Mouse (Mus musculus) CH12.LX (cell line): Measurements from ENCODE around the gene Coq10a. TPM values are rescaled to one million over a fixed set of nuclear protein-coding genes. Genes with fewer than 3 reads are reported as not detected.

Source experiments
- DNase-seq: peaks from one replicate; pipeline ENCODE4 v3.0.0-alpha.2; 2013; ENCODE audit errors: extremely low read depth
- H3K27ac ChIP-seq: 2 replicates; pipeline ENCODE4 v1.5.1; 2012; ENCODE audit warnings: low read depth, mild to moderate bottlenecking, control low read depth, moderate library complexity; ENCODE audit not compliant: insufficient read depth
- H3K27me3 ChIP-seq: replicated peaks from 2 replicates; pipeline ENCODE3; 2012; ENCODE audit warnings: inconsistent platforms
- H3K36me3 ChIP-seq, 2 experiments: replicated peaks in 1 of 2; 2 replicates each; pipeline versions ENCODE3 to v1.6.1; 2012; ENCODE audit warnings: inconsistent platforms in 1 of 2, low read length in 1 of 2, mild to moderate bottlenecking in 1 of 2, mixed read lengths in 1 of 2, moderate library complexity in 1 of 2; ENCODE audit not compliant: control insufficient read depth in 1 of 2, insufficient read depth in 1 of 2
- H3K4me1 ChIP-seq, 2 experiments: 2 replicates each; pipeline ENCODE4 v1.6.1; 2012; ENCODE audit warnings: inconsistent platforms in 1 of 2, moderate library complexity in 1 of 2; ENCODE audit not compliant: insufficient read depth in 2 of 2, control insufficient read depth in 1 of 2
- H3K4me2 ChIP-seq: 2 replicates; pipeline ENCODE4 v1.6.1; 2012; ENCODE audit warnings: low read depth, mild to moderate bottlenecking, control low read depth; ENCODE audit not compliant: poor library complexity, insufficient read depth, severe bottlenecking
- H3K4me3 ChIP-seq, 3 experiments: fragments of 150-350 bp in 1 of 3; sonication (generic) in 1 of 3; replicated peaks in 1 of 3; 2 replicates each; pipeline versions ENCODE3 to v1.5.1; 2011 to 2012; ENCODE audit warnings: low read depth in 2 of 3, low read length in 2 of 3, mild to moderate bottlenecking in 2 of 3, moderate library complexity in 2 of 3, control low read depth in 1 of 3, improper control_type of control experiment in 1 of 3, inconsistent platforms in 1 of 3, mixed read lengths in 1 of 3; ENCODE audit not compliant: poor library complexity in 1 of 3
- H3K79me2 ChIP-seq: replicated peaks from 2 replicates; pipeline ENCODE4 v1.6.1; 2012; ENCODE audit warnings: mild to moderate bottlenecking, moderate library complexity; ENCODE audit not compliant: control insufficient read depth, poor library complexity, insufficient read depth, severe bottlenecking; ENCODE audit errors: extremely low read depth
- H3K9ac ChIP-seq: 2 replicates; pipeline ENCODE4 v1.6.1; 2012; ENCODE audit warnings: low read depth, mild to moderate bottlenecking, control low read depth, moderate library complexity; ENCODE audit not compliant: insufficient read depth
- H3K9me3 ChIP-seq: replicated peaks from 2 replicates; pipeline ENCODE3; 2012; ENCODE audit warnings: low read length, inconsistent platforms, mixed read lengths
- EP300 ChIP-seq: IDR thresholded peaks from 2 replicates; pipeline ENCODE4 v1.6.1; 2011; ENCODE audit warnings: low read length, improper control_type of control experiment
- IRF4 ChIP-seq: IDR thresholded peaks from 2 replicates; pipeline ENCODE4 v1.6.1; 2014; ENCODE audit warnings: low read depth, mild to moderate bottlenecking, inconsistent platforms, low read length, improper control_type of control experiment
- JUN ChIP-seq: IDR thresholded peaks from 2 replicates; pipeline ENCODE4 v1.6.1; 2011; ENCODE audit warnings: low read depth, mild to moderate bottlenecking, low read length, improper control_type of control experiment, moderate library complexity; ENCODE audit not compliant: insufficient read depth
- MAX ChIP-seq: IDR thresholded peaks from 2 replicates; pipeline ENCODE4 v1.6.1; 2011; ENCODE audit warnings: low read length, improper control_type of control experiment
- MAZ ChIP-seq: IDR thresholded peaks from 2 replicates; pipeline ENCODE4 v1.6.1; 2012; ENCODE audit warnings: low read depth, mild to moderate bottlenecking, inconsistent platforms, low read length, improper control_type of control experiment, moderate library complexity
- MYC ChIP-seq: IDR thresholded peaks from 2 replicates; pipeline ENCODE4 v1.6.1; 2011; ENCODE audit warnings: low read depth, mild to moderate bottlenecking, improper control_type of control experiment, low read length
- NRF1 ChIP-seq: IDR thresholded peaks from 2 replicates; pipeline ENCODE4 v1.6.1; 2014; ENCODE audit warnings: low read depth, mild to moderate bottlenecking, inconsistent platforms, low read length, improper control_type of control experiment, moderate library complexity
- RAD21 ChIP-seq: IDR thresholded peaks from 2 replicates; pipeline ENCODE4 v1.6.1; 2011; ENCODE audit warnings: low read depth, mild to moderate bottlenecking, low read length, improper control_type of control experiment, moderate library complexity
- RCOR1 ChIP-seq: conservative IDR thresholded peaks from 2 replicates; pipeline ENCODE4 v1.6.1; 2012; ENCODE audit warnings: low read depth, mild to moderate bottlenecking, inconsistent platforms, low read length, improper control_type of control experiment
- SIN3A ChIP-seq: IDR thresholded peaks from 2 replicates; pipeline ENCODE4 v1.6.1; 2012; ENCODE audit warnings: low read length, improper control_type of control experiment, inconsistent platforms
- TBP ChIP-seq: conservative IDR thresholded peaks from 2 replicates; pipeline ENCODE4 v1.6.1; 2011; ENCODE audit warnings: low read depth, low read length, improper control_type of control experiment
- TCF12 ChIP-seq: IDR thresholded peaks from 2 replicates; pipeline ENCODE4 v1.6.1; 2014; ENCODE audit warnings: low read depth, mild to moderate bottlenecking, inconsistent platforms, low read length, improper control_type of control experiment
- ZKSCAN1 ChIP-seq: IDR thresholded peaks from 2 replicates; pipeline ENCODE4 v1.6.1; 2012; ENCODE audit warnings: low read depth, inconsistent platforms, low read length, improper control_type of control experiment, borderline replicate concordance
- dilution Hi-C: fragments of 300-500 bp; cut with MboI; formaldehyde crosslinking; loops from 2 replicates; pipeline ENCODE4 v1.14.3; 2020; ENCODE audit warnings: low sequenced_read_pairs; ENCODE audit not compliant: extremely low pct_unique_long_range_greater_than_20kb, extremely low pct_ligation_motif_present
- in situ Hi-C: fragments of 300-500 bp; cut with MboI; formaldehyde crosslinking; loops from 3 replicates; pipeline ENCODE4 v1.14.3; 2019; ENCODE audit warnings: low sequenced_read_pairs, low pct_ligation_motif_present, low pct_unique_long_range_greater_than_20kb, mixed read lengths
- polyA plus RNA-seq: library from polyadenylated mRNA; unstranded; fragments of >175 nt; gene quantifications from 2 replicates; pipeline ENCODE4 v1.2.1, GENCODE M21; 2012; ENCODE audit warnings: low read depth; ENCODE audit not compliant: insufficient read length
- total RNA-seq, 2 experiments: library from RNA; depleted of rRNA; stranded (reverse); fragments of 300-350 nt in 1 of 2; fragments of >200 nt in 1 of 2; gene quantifications; 2 replicates each; pipeline ENCODE4 v1.2.3; 2012 to 2014

Coq10a gene
- total and polyA plus RNA-seq, 3 experiments = 7.7 to 12.1 (median 11.1) TPM

GRCm38 (mm10) chr10:128315578-128315977, 53.2 kb downstream of the Coq10a start:
- Histone ChIP-seq H3K79me2 (no peaks in the 10 kb centered on the region), H3K9ac (no peak overlapping the region), H3K27me3 (no peaks in the 10 kb centered on the region), H3K4me1 (peaks cover 0 to 6% of the 10 kb centered on the region in 2 experiments; a peak in 1 of 4 replicates), H3K4me3 (no peak overlapping the region), H3K4me2 (no peak overlapping the region), H3K27ac (no peak overlapping the region), H3K9me3 (no peaks in the 10 kb centered on the region), H3K36me3 (peaks cover 70 to 87% of the 10 kb centered on the region in 2 experiments)
- in situ Hi-C loops (no loop called here), dilution Hi-C loops (no loop called here)
- DNase-seq = no peak
- TF ChIP-seq SIN3A (no peak), TBP (no peak), MYC (no peak), IRF4 (no peak), MAZ (no peak), RAD21 (no peak), ZKSCAN1 (no peak), JUN (no peak), NRF1 (no peak), EP300 (no peak), MAX (no peak), TCF12 (no peak), RCOR1 (no peak)

Other genes with a start within 250 kb of the Coq10a start
Only the 20 nearest of the 24 such genes appear.
- gene Gls2, start 174.5 kb downstream of the Coq10a start, total RNA-seq (2012; rRNA removed) = 1.8 and 2.2 TPM in 2 replicates
- gene Gls2, start 174.5 kb downstream of the Coq10a start, total RNA-seq (2014; rRNA removed) = 1.9 and 2.0 TPM in 2 replicates
- 0.86 and 1.8 TPM in 2 replicates for gene Gls2, start 174.5 kb downstream of the Coq10a start, polyA plus RNA-seq
- gene Spryd4, start 157.2 kb downstream of the Coq10a start, total RNA-seq (2012; rRNA removed) = 24.2 and 32.4 TPM in 2 replicates
- gene Spryd4, start 157.2 kb downstream of the Coq10a start, total RNA-seq (2014; rRNA removed) = 48.8 and 50.2 TPM in 2 replicates
- 38.6 and 39.2 TPM in 2 replicates for gene Spryd4, start 157.2 kb downstream of the Coq10a start, polyA plus RNA-seq
- not detected in 2 replicates for gene Mip, start 143.2 kb downstream of the Coq10a start, total RNA-seq (2012; rRNA removed)
- gene Mip, start 143.2 kb downstream of the Coq10a start, total RNA-seq (2014; rRNA removed) = not detected in 2 replicates
- gene Mip, start 143.2 kb downstream of the Coq10a start, polyA plus RNA-seq = not detected in 2 replicates
- gene Timeless, start 136.9 kb downstream of the Coq10a start, total RNA-seq (2012; rRNA removed) = 47.2 and 51.5 TPM in 2 replicates
- 31.7 and 38.6 TPM in 2 replicates for gene Timeless, start 136.9 kb downstream of the Coq10a start, total RNA-seq (2014; rRNA removed)
- 65.9 and 80.3 TPM in 2 replicates for gene Timeless, start 136.9 kb downstream of the Coq10a start, polyA plus RNA-seq
- 0.30 and 0.80 TPM in 2 replicates for gene Apon, start 114.9 kb downstream of the Coq10a start, total RNA-seq (2012; rRNA removed)
- gene Apon, start 114.9 kb downstream of the Coq10a start, total RNA-seq (2014; rRNA removed) = 0.62 and 1.2 TPM in 2 replicates
- gene Apon, start 114.9 kb downstream of the Coq10a start, polyA plus RNA-seq = 0.80 and 1.7 TPM in 2 replicates
- gene Apof, start 100.3 kb downstream of the Coq10a start, total RNA-seq (2012; rRNA removed) = 1.0 and 1.3 TPM in 2 replicates
- gene Apof, start 100.3 kb downstream of the Coq10a start, total RNA-seq (2014; rRNA removed) = 0.63 and 0.66 TPM in 2 replicates
- 0.99 and 1.1 TPM in 2 replicates for gene Apof, start 100.3 kb downstream of the Coq10a start, polyA plus RNA-seq
- 12.5 and 14.6 TPM in 2 replicates for gene Stat2, start 98.4 kb downstream of the Coq10a start, total RNA-seq (2012; rRNA removed)
- gene Stat2, start 98.4 kb downstream of the Coq10a start, total RNA-seq (2014; rRNA removed) = 2.7 and 3.3 TPM in 2 replicates
- 11.6 and 12.5 TPM in 2 replicates for gene Stat2, start 98.4 kb downstream of the Coq10a start, polyA plus RNA-seq
- 1.2 and 3.6 TPM in 2 replicates for gene Il23a, start 70.2 kb downstream of the Coq10a start, total RNA-seq (2012; rRNA removed)
- gene Il23a, start 70.2 kb downstream of the Coq10a start, total RNA-seq (2014; rRNA removed) = 0.32 and 0.41 TPM in 2 replicates
- gene Il23a, start 70.2 kb downstream of the Coq10a start, polyA plus RNA-seq = 0.30 and 0.49 TPM in 2 replicates
- 8.1 and 11.0 TPM in 2 replicates for gene Pan2, start 65.7 kb downstream of the Coq10a start, total RNA-seq (2012; rRNA removed)
- 9.4 and 10.6 TPM in 2 replicates for gene Pan2, start 65.7 kb downstream of the Coq10a start, total RNA-seq (2014; rRNA removed)
- 16.1 and 18.5 TPM in 2 replicates for gene Pan2, start 65.7 kb downstream of the Coq10a start, polyA plus RNA-seq
- 91.0 and 111 TPM in 2 replicates for gene Cnpy2, start 46.5 kb downstream of the Coq10a start, total RNA-seq (2012; rRNA removed)
- gene Cnpy2, start 46.5 kb downstream of the Coq10a start, total RNA-seq (2014; rRNA removed) = 64.9 and 72.0 TPM in 2 replicates
- 98.9 and 107 TPM in 2 replicates for gene Cnpy2, start 46.5 kb downstream of the Coq10a start, polyA plus RNA-seq
- gene Cs, start 31.3 kb downstream of the Coq10a start, total RNA-seq (2012; rRNA removed) = 145 and 149 TPM in 2 replicates
- gene Cs, start 31.3 kb downstream of the Coq10a start, total RNA-seq (2014; rRNA removed) = 131 and 137 TPM in 2 replicates
- 214 and 240 TPM in 2 replicates for gene Cs, start 31.3 kb downstream of the Coq10a start, polyA plus RNA-seq
- gene Ankrd52, start 8.1 kb upstream of the Coq10a start, total RNA-seq (2012; rRNA removed) = 15.3 and 15.8 TPM in 2 replicates
- 3.5 and 4.3 TPM in 2 replicates for gene Ankrd52, start 8.1 kb upstream of the Coq10a start, total RNA-seq (2014; rRNA removed)
- 45.9 and 51.0 TPM in 2 replicates for gene Ankrd52, start 8.1 kb upstream of the Coq10a start, polyA plus RNA-seq
- 0.21 TPM in 1 of 2 replicates, not detected in the other for gene Slc39a5, start 32.2 kb upstream of the Coq10a start, total RNA-seq (2012; rRNA removed)
- not detected in 2 replicates for gene Slc39a5, start 32.2 kb upstream of the Coq10a start, total RNA-seq (2014; rRNA removed)
- 0.11 TPM in 1 of 2 replicates, not detected in the other for gene Slc39a5, start 32.2 kb upstream of the Coq10a start, polyA plus RNA-seq
- gene Nabp2, start 42.5 kb upstream of the Coq10a start, total RNA-seq (2012; rRNA removed) = 43.7 and 45.8 TPM in 2 replicates
- gene Nabp2, start 42.5 kb upstream of the Coq10a start, total RNA-seq (2014; rRNA removed) = 40.3 and 46.9 TPM in 2 replicates
- 123 and 147 TPM in 2 replicates for gene Nabp2, start 42.5 kb upstream of the Coq10a start, polyA plus RNA-seq
- 19.9 and 20.1 TPM in 2 replicates for gene Rnf41, start 42.7 kb upstream of the Coq10a start, total RNA-seq (2012; rRNA removed)
- gene Rnf41, start 42.7 kb upstream of the Coq10a start, total RNA-seq (2014; rRNA removed) = 15.3 and 15.9 TPM in 2 replicates
- gene Rnf41, start 42.7 kb upstream of the Coq10a start, polyA plus RNA-seq = 17.4 TPM in 2 replicates
- 20.2 and 24.8 TPM in 2 replicates for gene Smarcc2, start 90.3 kb upstream of the Coq10a start, total RNA-seq (2012; rRNA removed)
- 6.1 and 7.5 TPM in 2 replicates for gene Smarcc2, start 90.3 kb upstream of the Coq10a start, total RNA-seq (2014; rRNA removed)
- 39.8 and 42.6 TPM in 2 replicates for gene Smarcc2, start 90.3 kb upstream of the Coq10a start, polyA plus RNA-seq
- 555 and 601 TPM in 2 replicates for gene Myl6, start 125.1 kb upstream of the Coq10a start, total RNA-seq (2012; rRNA removed)
- 560 and 610 TPM in 2 replicates for gene Myl6, start 125.1 kb upstream of the Coq10a start, total RNA-seq (2014; rRNA removed)
- 366 and 413 TPM in 2 replicates for gene Myl6, start 125.1 kb upstream of the Coq10a start, polyA plus RNA-seq
- gene Myl6b, start 129.7 kb upstream of the Coq10a start, total RNA-seq (2012; rRNA removed) = 2.5 and 2.6 TPM in 2 replicates
- 0.39 and 1.1 TPM in 2 replicates for gene Myl6b, start 129.7 kb upstream of the Coq10a start, total RNA-seq (2014; rRNA removed)
- gene Myl6b, start 129.7 kb upstream of the Coq10a start, polyA plus RNA-seq = 3.2 and 3.9 TPM in 2 replicates
- gene Esyt1, start 156.9 kb upstream of the Coq10a start, total RNA-seq (2012; rRNA removed) = 43.2 and 48.0 TPM in 2 replicates
- gene Esyt1, start 156.9 kb upstream of the Coq10a start, total RNA-seq (2014; rRNA removed) = 20.2 and 20.6 TPM in 2 replicates
- gene Esyt1, start 156.9 kb upstream of the Coq10a start, polyA plus RNA-seq = 33.0 and 38.2 TPM in 2 replicates
- 19.9 and 20.9 TPM in 2 replicates for gene Zc3h10, start 178.8 kb upstream of the Coq10a start, total RNA-seq (2012; rRNA removed)
- gene Zc3h10, start 178.8 kb upstream of the Coq10a start, total RNA-seq (2014; rRNA removed) = 16.2 TPM in 2 replicates
- gene Zc3h10, start 178.8 kb upstream of the Coq10a start, polyA plus RNA-seq = 14.4 and 14.6 TPM in 2 replicates